Mouse (Mus musculus) lung, adult 18-20 months (tissue): ENCODE measurements around the gene Gm4788.
"Not testable (repeated sequence)": the region's sequence is repeated elsewhere in the genome, so short reads cannot be mapped to it uniquely, and the experiment has no call there.

Source experiments
- DNase-seq, 2 experiments: peaks; one replicate each; pipeline ENCODE4 v3.0.0; 2022; ENCODE audit warnings: mixed read lengths in 2 of 2

Gene Gm4788

DNA sequence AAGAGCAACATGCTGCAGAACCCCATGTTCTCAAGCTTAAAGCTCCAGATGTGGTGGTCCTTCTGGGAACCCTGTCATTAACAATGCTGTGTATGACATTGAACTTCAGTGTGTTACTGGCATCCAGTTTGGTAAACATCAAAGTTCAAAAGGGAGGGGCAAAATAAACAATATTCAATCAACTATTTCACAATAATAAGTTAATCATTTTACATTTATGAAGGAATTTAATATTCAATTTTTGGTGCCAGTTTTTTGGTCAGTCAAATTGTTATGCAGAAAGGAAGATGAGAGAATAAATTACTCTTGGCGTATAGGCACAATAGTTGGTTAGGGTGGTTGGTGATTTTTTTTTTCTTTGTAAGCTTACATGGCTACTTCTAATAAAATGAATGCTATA is at the start of gene Gm4788:
Gene Gm4788 (minus strand): TSS at position 101 of the 400 bp plus-strand sequence.
- no peak for DNase-seq

DNA sequence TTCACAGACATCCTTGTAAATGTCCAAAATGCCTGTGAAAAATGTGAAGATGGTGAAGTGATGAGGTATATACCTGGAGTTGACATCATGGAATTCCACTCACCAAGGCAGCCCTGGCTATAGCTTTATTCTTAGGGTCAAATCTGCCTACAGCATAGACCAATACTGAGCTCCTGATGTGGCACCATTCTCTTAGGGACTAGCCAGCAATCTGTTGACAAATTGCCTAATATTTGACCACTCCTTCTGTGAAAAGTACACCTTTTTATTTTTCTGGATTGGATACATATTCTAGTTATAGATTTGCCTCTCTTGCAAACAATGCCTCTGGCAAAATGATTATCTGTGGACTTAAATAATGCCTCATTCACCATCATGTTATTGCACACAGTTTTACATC is 27.6 kb upstream of the Gm4788 start:
- DNase-seq, result no peak

DNA sequence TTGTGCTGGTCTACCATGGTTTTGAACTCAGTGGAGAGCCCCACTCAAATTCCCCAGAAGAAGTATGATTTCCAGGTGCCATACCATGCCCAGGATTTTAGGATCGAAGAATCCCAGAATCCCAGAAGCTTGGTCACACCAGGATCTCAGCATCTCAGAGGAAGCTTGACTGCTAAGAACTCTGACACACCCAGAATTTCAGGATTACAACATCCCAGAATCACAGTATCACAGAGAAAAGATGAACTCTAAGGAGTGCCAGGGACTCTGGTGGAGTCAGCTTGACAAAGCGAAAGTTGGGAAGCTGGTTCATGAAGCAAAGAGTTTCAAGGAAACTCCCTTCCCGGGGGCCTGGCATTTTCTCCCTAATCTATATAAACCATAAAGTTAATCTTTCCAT is 11.1 kb downstream of the Gm4788 start:
- not testable (repeated sequence) for DNase-seq

DNA sequence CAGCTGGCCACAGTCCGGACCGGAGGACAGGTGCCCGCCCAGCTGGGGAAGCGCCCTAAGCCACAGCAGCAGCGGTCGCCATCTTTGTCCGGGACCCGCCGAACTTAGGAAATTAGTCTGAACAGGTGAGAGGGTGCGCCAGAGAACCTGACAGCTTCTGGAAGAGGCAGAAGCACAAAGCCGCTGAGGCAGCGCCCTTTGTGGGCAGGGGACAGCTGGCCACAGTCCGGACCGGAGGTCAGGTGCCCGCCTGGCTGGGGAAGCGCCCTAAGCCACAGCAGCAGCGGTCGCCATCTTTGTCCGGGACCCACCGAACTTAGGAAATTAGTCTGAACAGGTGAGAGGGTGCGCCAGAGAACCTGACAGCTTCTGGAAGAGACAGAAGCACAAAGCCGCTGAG is 64.4 kb downstream of the Gm4788 start:
- not testable (repeated sequence) for DNase-seq

DNA sequence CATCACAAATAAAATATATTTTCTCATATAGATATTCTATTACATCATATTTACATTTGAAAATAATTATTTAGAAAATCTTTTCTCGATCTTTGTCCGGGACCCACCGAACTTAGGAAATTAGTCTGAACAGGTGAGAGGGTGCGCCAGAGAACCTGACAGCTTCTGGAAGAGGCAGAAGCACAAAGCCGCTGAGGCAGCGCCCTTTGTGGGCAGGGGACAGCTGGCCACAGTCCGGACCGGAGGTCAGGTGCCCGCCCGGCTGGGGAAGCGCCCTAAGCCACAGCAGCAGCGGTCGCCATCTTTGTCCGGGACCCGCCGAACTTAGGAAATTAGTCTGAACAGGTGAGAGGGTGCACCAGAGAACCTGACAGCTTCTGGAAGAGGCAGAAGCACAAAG is 64.8 kb downstream of the Gm4788 start:
- DNase-seq, result not testable (repeated sequence)

DNA sequence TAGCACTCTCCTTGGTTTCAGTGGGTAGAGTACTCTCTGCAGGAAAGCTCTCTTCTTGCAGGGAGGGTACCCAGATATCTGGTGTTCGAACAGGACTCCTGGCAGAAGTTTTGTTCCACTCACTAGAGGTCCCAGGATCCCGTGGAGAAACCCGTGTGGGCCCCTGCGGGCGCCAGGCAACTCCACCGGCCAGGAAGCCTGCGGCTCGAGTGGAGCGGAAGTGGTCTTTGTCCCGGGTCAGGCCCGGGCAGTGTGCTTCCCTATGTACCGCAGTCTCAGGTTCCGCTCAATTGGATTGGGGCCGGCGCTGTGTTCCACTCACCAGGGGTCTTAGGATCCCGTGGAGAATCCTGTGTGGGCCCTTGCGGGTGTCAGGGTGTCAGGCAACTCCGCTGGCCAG is 131.1 kb downstream of the Gm4788 start:
- DNase-seq, result not testable (repeated sequence)
